Mouse (Mus musculus): ENCODE measurements around the gene Nckap1l. TPM values are rescaled to one million over a fixed set of nuclear protein-coding genes. Genes with fewer than 3 reads are reported as not detected.

The Nckap1l gene
- polyA plus RNA-seq, 1 experiment: 74.2 TPM

- Histone ChIP-seq H3K27me3 (ENCODE audit: control insufficient read depth, insufficient read depth, low read length) (no peaks in the 10 kb centered on the region), H3K27ac (ENCODE audit: insufficient read depth, low read length) (no peak overlapping the region), H3K4me1 (ENCODE audit: control insufficient read depth, insufficient read depth, insufficient read length) (no peaks in the 10 kb centered on the region; the same call in 1 of the 2 replicates), H3K36me3 (ENCODE audit: control insufficient read depth, insufficient read depth, low read length) (peaks cover 4% of the 10 kb centered on the region), H3K4me3 (ENCODE audit: extremely low read depth, insufficient read depth, insufficient read length) (no peak overlapping the region)
- TF ChIP-seq POLR2A (IDR thresholded peaks at IDR 0.05; ENCODE audit: low read depth, low read length) (no peak), CTCF (IDR thresholded peaks at IDR 0.05; ENCODE audit: extremely low read depth, insufficient read depth, insufficient read length, insufficient replicate concordance) (no peak)
- WGBS: 82% methylated on average over 1 of the region's 1 CpGs
- DNase-seq (ENCODE audit: low read depth in 1 of 2, low spot score in 2 of 2): no peak
Observed at GRCm38 (mm10) chr15:103511652-103512051, 58.1 kb downstream of the Nckap1l start.

GRCm38 (mm10) chr15:103513621-103514031, 60.0 kb downstream of the Nckap1l start:
- Histone ChIP-seq H3K27me3 (ENCODE audit: control insufficient read depth, insufficient read depth, low read length) (no peaks in the 10 kb centered on the region), H3K4me1 (ENCODE audit: control insufficient read depth, insufficient read depth, insufficient read length) (no peaks in the 10 kb centered on the region; the same call in 1 of the 2 replicates), H3K4me3 (ENCODE audit: extremely low read depth, insufficient read depth, insufficient read length) (no peak overlapping the region), H3K27ac (ENCODE audit: insufficient read depth, low read length) (no peak overlapping the region), H3K36me3 (ENCODE audit: control insufficient read depth, insufficient read depth, low read length) (peaks cover 4% of the 10 kb centered on the region)
- no peak for DNase-seq (ENCODE audit: low read depth in 1 of 2, low spot score in 2 of 2)
- WGBS: 53% methylated on average over 7 of the region's 7 CpGs
- no peak for TF ChIP-seq CTCF (IDR thresholded peaks at IDR 0.05; ENCODE audit: extremely low read depth, insufficient read depth, insufficient read length, insufficient replicate concordance)
- TF ChIP-seq POLR2A (IDR thresholded peaks at IDR 0.05; ENCODE audit: low read depth, low read length): no peak

- H3K4me3 ChIP-seq (ENCODE audit: extremely low read depth, insufficient read depth, insufficient read length): peak overlapping the region; percentile 17; the same call in 1 of the 2 replicates
- H3K36me3 ChIP-seq (ENCODE audit: control insufficient read depth, insufficient read depth, low read length): peaks cover 4% of the 10 kb centered on the region; the same call in 1 of the 2 replicates
- TF ChIP-seq POLR2A (IDR thresholded peaks at IDR 0.05; ENCODE audit: low read depth, low read length): no peak
- no peak for TF ChIP-seq CTCF (IDR thresholded peaks at IDR 0.05; ENCODE audit: extremely low read depth, insufficient read depth, insufficient read length, insufficient replicate concordance)
- no peak overlapping the region for H3K27ac ChIP-seq (ENCODE audit: insufficient read depth, low read length)
- H3K27me3 ChIP-seq (ENCODE audit: control insufficient read depth, insufficient read depth, low read length): no peaks in the 10 kb centered on the region
- no peaks in the 10 kb centered on the region; the same call in 1 of the 2 replicates for H3K4me1 ChIP-seq (ENCODE audit: control insufficient read depth, insufficient read depth, insufficient read length)
- 17% methylated on average over 10 of the region's 10 CpGs for WGBS
- peak in 1 of 2 experiments; percentile 29 for DNase-seq (ENCODE audit: low read depth in 1 of 2, low spot score in 2 of 2)
Observed at GRCm38 (mm10) chr15:103514119-103514518, 60.5 kb downstream of the Nckap1l start.

- Histone ChIP-seq H3K4me3 (ENCODE audit: extremely low read depth, insufficient read depth, insufficient read length) (no peak overlapping the region), H3K27me3 (ENCODE audit: control insufficient read depth, insufficient read depth, low read length) (no peaks in the 10 kb centered on the region), H3K4me1 (ENCODE audit: control insufficient read depth, insufficient read depth, insufficient read length) (no peaks in the 10 kb centered on the region; the same call in 1 of the 2 replicates), H3K27ac (ENCODE audit: insufficient read depth, low read length) (no peak overlapping the region), H3K36me3 (ENCODE audit: control insufficient read depth, insufficient read depth, low read length) (no peaks in the 10 kb centered on the region)
- WGBS: 70% methylated on average over 3 of the region's 3 CpGs
- DNase-seq (ENCODE audit: low read depth in 1 of 2, low spot score in 2 of 2): no peak
- no peak for TF ChIP-seq POLR2A (IDR thresholded peaks at IDR 0.05; ENCODE audit: low read depth, low read length)
- TF ChIP-seq CTCF (IDR thresholded peaks at IDR 0.05; ENCODE audit: extremely low read depth, insufficient read depth, insufficient read length, insufficient replicate concordance): no peak
Observed at GRCm38 (mm10) chr15:103514914-103515313, 61.3 kb downstream of the Nckap1l start.

GRCm38 (mm10) chr15:103518600-103519385, 65.2 kb downstream of the Nckap1l start:
- no peak for DNase-seq (ENCODE audit: low read depth in 1 of 2, low spot score in 2 of 2)
- no peaks in the 10 kb centered on the region; the same call in 1 of the 2 replicates for H3K4me1 ChIP-seq (ENCODE audit: control insufficient read depth, insufficient read depth, insufficient read length)
- no peak overlapping the region for H3K4me3 ChIP-seq (ENCODE audit: extremely low read depth, insufficient read depth, insufficient read length)
- no peak for TF ChIP-seq CTCF (IDR thresholded peaks at IDR 0.05; ENCODE audit: extremely low read depth, insufficient read depth, insufficient read length, insufficient replicate concordance)
- TF ChIP-seq POLR2A (IDR thresholded peaks at IDR 0.05; ENCODE audit: low read depth, low read length): no peak
- WGBS: 78% methylated on average over 5 of the region's 5 CpGs
- peaks cover 6% of the 10 kb centered on the region for H3K36me3 ChIP-seq (ENCODE audit: control insufficient read depth, insufficient read depth, low read length)
- H3K27me3 ChIP-seq (ENCODE audit: control insufficient read depth, insufficient read depth, low read length): no peaks in the 10 kb centered on the region
- H3K27ac ChIP-seq (ENCODE audit: insufficient read depth, low read length): no peak overlapping the region

GRCm38 (mm10) chr15:103519386-103520378, 66.1 kb downstream of the Nckap1l start:
- peaks cover 7% of the 10 kb centered on the region for H3K36me3 ChIP-seq (ENCODE audit: control insufficient read depth, insufficient read depth, low read length)
- 81% methylated on average over 4 of the region's 4 CpGs for WGBS

More at GRCm38 (mm10) chr15:103519386-103520378, 66.1 kb downstream of the Nckap1l start:
- Histone ChIP-seq H3K27ac (ENCODE audit: insufficient read depth, low read length) (no peak overlapping the region), H3K4me1 (ENCODE audit: control insufficient read depth, insufficient read depth, insufficient read length) (no peaks in the 10 kb centered on the region), H3K4me3 (ENCODE audit: extremely low read depth, insufficient read depth, insufficient read length) (no peak overlapping the region), H3K27me3 (ENCODE audit: control insufficient read depth, insufficient read depth, low read length) (no peaks in the 10 kb centered on the region)
- no peak for DNase-seq (ENCODE audit: low read depth in 1 of 2, low spot score in 2 of 2)
- no peak for TF ChIP-seq CTCF (IDR thresholded peaks at IDR 0.05; ENCODE audit: extremely low read depth, insufficient read depth, insufficient read length, insufficient replicate concordance)
- no peak for TF ChIP-seq POLR2A (IDR thresholded peaks at IDR 0.05; ENCODE audit: low read depth, low read length)
